Mouse (Mus musculus) testis, adult 2 months (tissue): ENCODE measurements around the gene Fnbp1.

Experiments used
- CTCF ChIP-seq: fragments of 200-500 bp; IDR thresholded peaks from 2 replicates; pipeline ENCODE4 v1.5.1; 2012; ENCODE audit warnings: low read depth, mild to moderate bottlenecking, inconsistent platforms, low read length, moderate library complexity; ENCODE audit not compliant: control insufficient read depth, insufficient read depth, insufficient replicate concordance
- POLR2A ChIP-seq: fragments of 200-500 bp; IDR thresholded peaks from 2 replicates; pipeline ENCODE4 v1.6.1; 2012; ENCODE audit warnings: low read depth, mild to moderate bottlenecking, inconsistent platforms, low read length, moderate library complexity; ENCODE audit not compliant: control insufficient read depth

DNA sequence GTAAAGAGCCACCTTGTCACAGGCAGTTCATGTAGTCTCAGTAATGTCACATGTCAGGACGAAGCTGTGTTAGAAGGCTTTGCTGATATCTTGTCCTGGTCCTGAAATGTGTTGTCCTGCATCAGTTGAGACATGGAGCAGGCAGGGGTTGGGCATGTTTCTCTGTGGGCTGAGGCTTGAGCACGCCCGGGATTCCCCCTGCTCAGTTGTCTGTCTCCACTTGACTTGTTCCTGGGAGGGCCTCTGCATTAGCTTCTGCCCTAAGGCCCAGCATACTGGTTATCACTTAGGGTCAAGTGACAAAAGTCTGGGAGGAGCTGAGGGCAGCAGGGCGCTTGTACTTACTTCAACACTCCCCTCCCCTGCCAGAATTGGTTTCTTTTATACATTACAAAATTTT, 23.7 kb upstream of the Fnbp1 start:
- TF ChIP-seq CTCF, result no peak
- TF ChIP-seq POLR2A, result no peak
